Mouse (Mus musculus) spleen, adult 2 months (tissue): Measurements from ENCODE around the gene Kcnk4. TPM values are rescaled to one million over a fixed set of nuclear protein-coding genes. Genes with fewer than 3 reads are reported as not detected.

Experiments
- DNase-seq, 2 experiments: peaks; one replicate each; pipeline versions ENCODE4 v3.0.0 to v3.0.0-alpha.2; 2012 to 2021; ENCODE audit warnings: low spot score in 2 of 2, low read depth in 1 of 2
- H3K27ac ChIP-seq: fragments of 200-500 bp; 2 replicates; pipeline ENCODE4 v1.5.1; 2012; ENCODE audit warnings: low read length, inconsistent platforms; ENCODE audit not compliant: insufficient read depth
- H3K27me3 ChIP-seq: fragments of 200-500 bp; 2 replicates; pipeline ENCODE4 v1.6.1; 2012; ENCODE audit warnings: mild to moderate bottlenecking, moderate library complexity, low read length, inconsistent platforms; ENCODE audit not compliant: control insufficient read depth, insufficient read depth
- H3K36me3 ChIP-seq: fragments of 200-500 bp; 2 replicates; pipeline ENCODE4 v1.6.1; 2012; ENCODE audit warnings: mild to moderate bottlenecking, low read length, inconsistent platforms; ENCODE audit not compliant: control insufficient read depth, insufficient read depth
- H3K4me1 ChIP-seq: fragments of 200-500 bp; 2 replicates; pipeline ENCODE4 v1.6.1; 2011; ENCODE audit warnings: inconsistent platforms; ENCODE audit not compliant: control insufficient read depth, insufficient read depth, insufficient read length
- H3K4me3 ChIP-seq: fragments of 200-500 bp; 2 replicates; pipeline ENCODE4 v1.5.1; 2011; ENCODE audit warnings: mild to moderate bottlenecking, inconsistent platforms; ENCODE audit not compliant: insufficient read depth, insufficient read length; ENCODE audit errors: extremely low read depth
- CTCF ChIP-seq: fragments of 200-500 bp; IDR thresholded peaks from 2 replicates; pipeline ENCODE4 v1.5.1; 2011; ENCODE audit warnings: mild to moderate bottlenecking, inconsistent platforms; ENCODE audit not compliant: insufficient read depth, insufficient read length, insufficient replicate concordance; ENCODE audit errors: extremely low read depth
- POLR2A ChIP-seq: fragments of 200-500 bp; IDR thresholded peaks from 2 replicates; pipeline ENCODE4 v1.6.1; 2011; ENCODE audit warnings: low read depth, low read length, inconsistent platforms
- WGBS: fragments of 180-500 bp; shearing (Covaris S2); methylation state at CpG from one replicate; pipeline ENCODE4 v1.1.7; 2018; 5-methylcytosine and 5-hydroxymethylcytosine counted together
- polyA plus RNA-seq: library from polyadenylated mRNA; depleted of rRNA; stranded (reverse); fragments of >200 nt; gene quantifications from 2 replicates; pipeline ENCODE4 v1.2.3, GENCODE M21; 2012

The Kcnk4 gene
- polyA plus RNA-seq, 1 experiment: 0.11 TPM

GRCm38 (mm10) chr19:6978639-6978974 is 44.3 kb upstream of the Kcnk4 start:
- no peak overlapping the region for H3K4me3 ChIP-seq
- no peak for TF ChIP-seq CTCF
- TF ChIP-seq POLR2A: no peak
- no peak overlapping the region for H3K27ac ChIP-seq
- DNase-seq: no peak
- H3K27me3 ChIP-seq: no peaks in the 10 kb centered on the region
- H3K4me1 ChIP-seq: peaks cover 18% of the 10 kb centered on the region
- H3K36me3 ChIP-seq: peaks cover 4% of the 10 kb centered on the region; the same call in 1 of the 2 replicates
- WGBS: 59% methylated on average over 3 of the region's 3 CpGs

- Histone ChIP-seq H3K27me3 (no peaks in the 10 kb centered on the region), H3K36me3 (peaks cover 4% of the 10 kb centered on the region; the same call in 1 of the 2 replicates), H3K27ac (no peak overlapping the region), H3K4me1 (peaks cover 18% of the 10 kb centered on the region), H3K4me3 (no peak overlapping the region)
- WGBS: 90% methylated on average over 13 of the region's 13 CpGs
- TF ChIP-seq POLR2A (no peak), CTCF (no peak)
- no peak for DNase-seq
Observed at GRCm38 (mm10) chr19:6977759-6978638, 43.7 kb upstream of the Kcnk4 start.

GRCm38 (mm10) chr19:6975537-6976521 is 41.5 kb upstream of the Kcnk4 start, which contains the start of gene Plcb3:
Plcb3 (minus strand) TSS chr19:6976470.
- peaks cover 4% of the 10 kb centered on the region; the same call in 1 of the 2 replicates for H3K36me3 ChIP-seq
- H3K27ac ChIP-seq: peak within 1 kb of the TSS; percentile 65
- no peaks in the 10 kb centered on the region for H3K27me3 ChIP-seq
- TF ChIP-seq POLR2A: no peak
- TF ChIP-seq CTCF: 0 out of 2 replicates have a peak, but pooled peaks have one; percentile 20
- peak within 1 kb of the TSS; percentile 65 for H3K4me3 ChIP-seq
- H3K4me1 ChIP-seq: peaks cover 18% of the 10 kb centered on the region
- peak; percentile 25 to 45 for DNase-seq
- WGBS: under 1% methylated on average over 16 of the region's 16 CpGs

- no peak for TF ChIP-seq CTCF
- H3K4me1 ChIP-seq: peaks cover 22% of the 10 kb centered on the region
- H3K36me3 ChIP-seq: peaks cover 4% of the 10 kb centered on the region; the same call in 1 of the 2 replicates
- no peaks in the 10 kb centered on the region for H3K27me3 ChIP-seq
- peak within 1 kb of the TSS; percentile 69 for H3K27ac ChIP-seq
- WGBS: under 1% methylated on average over 68 of the region's 84 CpGs
- peak; percentile 45 to 74 for DNase-seq
- H3K4me3 ChIP-seq: peak within 1 kb of the TSS; percentile 70
Observed at GRCm38 (mm10) chr19:6974211-6975205, 40.2 kb upstream of the Kcnk4 start, which contains the start of gene Ppp1r14b. Ppp1r14b (plus strand) TSS chr19:6974968.

GRCm38 (mm10) chr19:6973581-6974190 is 39.4 kb upstream of the Kcnk4 start:
- H3K36me3 ChIP-seq: peaks cover 4% of the 10 kb centered on the region; the same call in 1 of the 2 replicates
- H3K4me3 ChIP-seq: no peak overlapping the region
- no peaks in the 10 kb centered on the region for H3K27me3 ChIP-seq
- H3K4me1 ChIP-seq: peaks cover 24% of the 10 kb centered on the region
- 36% methylated on average over 12 of the region's 12 CpGs for WGBS
- TF ChIP-seq CTCF: no peak
- H3K27ac ChIP-seq: no peak overlapping the region
- DNase-seq: no peak
